Mouse (Mus musculus): ENCODE data around the gene Ppp1r15b.

DNA sequence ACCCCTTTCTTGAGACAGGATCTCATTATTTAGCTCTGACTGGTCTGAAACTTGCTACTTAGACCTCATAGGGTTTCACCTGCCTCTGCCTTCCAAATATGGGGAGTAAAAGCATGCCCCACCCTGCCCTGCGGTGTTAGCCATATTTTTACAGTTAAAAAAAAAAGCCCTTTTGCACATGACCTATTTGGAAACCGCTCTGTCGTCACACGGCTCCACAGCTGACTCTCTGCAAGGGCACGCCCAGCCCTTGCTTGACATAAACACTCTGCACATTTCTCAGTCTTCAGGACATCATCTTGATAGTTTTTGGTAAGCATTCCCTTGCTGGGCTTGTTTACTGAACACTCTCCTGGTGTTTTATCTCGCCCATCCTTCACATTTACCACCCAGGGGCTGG, 44.2 kb downstream of the Ppp1r15b start:
- TF ChIP-seq CTCF (IDR thresholded peaks at IDR 0.05; ENCODE audit: control insufficient read depth, insufficient read depth, insufficient read length) = no peak
- no peak for TF ChIP-seq CEBPB (IDR thresholded peaks at IDR 0.05; ENCODE audit: low read depth)
- no peak for TF ChIP-seq MYOG (IDR thresholded peaks at IDR 0.05; ENCODE audit: control insufficient read depth, extremely low read depth, insufficient read length)
- TF ChIP-seq USF1 (IDR thresholded peaks at IDR 0.05; ENCODE audit: low read depth) = no peak
- TF ChIP-seq MAX (IDR thresholded peaks at IDR 0.05) = no peak

Data from C2C12 (cell line).